Mouse (Mus musculus) stomach, embryonic 16.5 days (tissue): ENCODE data around the gene Ptpn14. TPM values are rescaled to one million over a fixed set of nuclear protein-coding genes. Genes with fewer than 3 reads are reported as not detected.
A peak's percentile ranks its signal among the peaks of the same experiment; 100 is the strongest.

Source experiments
- ATAC-seq: fragments of 200-750 bp; cut with Nextera tagmentation; 2 replicates; pipeline ENCODE4 v1.8.0; 2017; ENCODE audit warnings: moderate number of reproducible peaks, moderate TSS enrichment; ENCODE audit not compliant: insufficient read depth, low FRiP score
- H3K27ac ChIP-seq: fragments of 300-500 bp; sonication (generic); 2 replicates; pipeline ENCODE4 v1.5.1; 2014; ENCODE audit warnings: low read length
- H3K27me3 ChIP-seq: fragments of 300-500 bp; sonication (generic); 2 replicates; pipeline ENCODE4 v1.6.1; 2014; ENCODE audit warnings: low read length, control low read depth, mixed read lengths; ENCODE audit not compliant: control insufficient read depth, insufficient read depth
- H3K36me3 ChIP-seq: fragments of 300-500 bp; sonication (generic); 2 replicates; pipeline ENCODE4 v1.6.1; 2014; ENCODE audit warnings: low read length; ENCODE audit not compliant: control insufficient read depth, insufficient read depth
- H3K4me1 ChIP-seq: fragments of 300-500 bp; sonication (generic); 2 replicates; pipeline ENCODE4 v1.6.1; 2014; ENCODE audit warnings: low read length, control low read depth, mixed read lengths; ENCODE audit not compliant: control insufficient read depth, insufficient read depth
- H3K4me2 ChIP-seq: fragments of 300-500 bp; sonication (generic); 2 replicates; pipeline ENCODE4 v1.6.1; 2014; ENCODE audit warnings: low read depth, low read length, mixed read lengths
- H3K4me3 ChIP-seq: fragments of 300-500 bp; sonication (generic); replicated peaks from 2 replicates; pipeline ENCODE4 v1.5.1; 2014; ENCODE audit warnings: mild to moderate bottlenecking, low read length
- H3K9ac ChIP-seq: fragments of 300-500 bp; sonication (generic); 2 replicates; pipeline ENCODE4 v1.6.1; 2014; ENCODE audit warnings: low read length
- H3K9me3 ChIP-seq: fragments of 300-500 bp; sonication (generic); replicated peaks from 2 replicates; pipeline ENCODE4 v1.6.1; 2016; ENCODE audit warnings: low read length, control low read depth; ENCODE audit not compliant: control insufficient read depth
- WGBS: fragments of 180-500 bp; shearing (Covaris S2); extraction: QIAGEN DNeasy Blood & Tissue Kit; methylation state at CpG from one replicate; pipeline ENCODE4 v1.1.7; 2014; 5-methylcytosine and 5-hydroxymethylcytosine counted together
- polyA plus RNA-seq: library from polyadenylated mRNA; unstranded; fragments of >200 nt; fragmentation: Nextera tagmentation; extraction: Ambion mirVana; gene quantifications from 2 replicates; pipeline ENCODE4 v1.2.1, GENCODE M21; 2015

Ptpn14 gene
- polyA plus RNA-seq, 1 experiment from 2014 or later, result 8.7 TPM

DNA sequence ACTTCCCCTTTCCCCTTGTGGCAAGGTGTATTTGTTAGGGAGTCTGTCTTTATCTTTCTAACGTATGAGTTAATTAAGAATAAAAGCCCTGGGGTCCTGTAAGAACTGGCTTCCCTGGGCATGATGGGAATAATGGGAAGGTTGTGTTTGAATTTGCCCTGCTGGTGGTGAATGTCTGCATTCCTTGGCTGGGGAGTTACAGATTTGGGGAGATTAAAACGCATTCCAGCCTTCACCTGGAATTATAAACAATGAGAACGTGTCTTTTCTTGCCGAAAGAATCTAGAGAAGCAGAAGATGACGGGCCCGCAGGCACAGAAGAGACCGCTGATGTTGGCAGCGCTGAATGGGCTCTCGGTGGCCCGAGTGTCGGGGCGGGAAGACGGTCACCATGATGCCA, 126.6 kb downstream of the Ptpn14 start:
- H3K36me3 ChIP-seq, result peaks cover 22% of the 10 kb centered on the region
- no peak overlapping the region; the same call in 1 of the 2 replicates for H3K27ac ChIP-seq
- no peak overlapping the region for H3K4me3 ChIP-seq
- H3K9me3 ChIP-seq, result no peaks in the 10 kb centered on the region
- WGBS, result 72% methylated on average over 13 of the region's 13 CpGs
- no peaks in the 10 kb centered on the region for H3K4me1 ChIP-seq
- no peak overlapping the region for H3K9ac ChIP-seq
- no peak overlapping the region for H3K4me2 ChIP-seq
- ATAC-seq, result no peak
- H3K27me3 ChIP-seq, result no peaks in the 10 kb centered on the region

DNA sequence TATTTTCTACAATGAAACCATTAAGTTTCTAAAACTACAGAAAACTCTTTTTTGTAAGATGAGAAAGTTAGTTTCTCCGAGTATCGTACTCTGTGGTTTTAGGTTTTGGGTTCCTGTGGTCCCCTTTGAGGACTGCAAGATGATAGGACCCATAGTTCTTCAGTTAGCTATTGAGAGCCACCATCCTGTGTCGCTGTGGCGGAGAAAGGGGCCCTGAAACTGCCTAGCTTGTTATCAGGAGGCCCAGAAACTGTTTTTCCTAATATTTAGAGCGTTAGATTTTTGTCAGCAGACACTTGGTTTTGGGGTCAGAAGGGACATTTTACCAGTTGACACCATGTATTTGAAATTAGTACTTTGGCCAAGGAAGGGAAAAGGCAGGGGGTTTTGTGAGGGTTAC, 127.7 kb downstream of the Ptpn14 start:
- WGBS, result 90% methylated on average over 5 of the region's 5 CpGs
- Histone ChIP-seq H3K27ac (no peak overlapping the region), H3K36me3 (peaks cover 11% of the 10 kb centered on the region), H3K4me1 (peaks cover 8% of the 10 kb centered on the region; the same call in 1 of the 2 replicates), H3K27me3 (no peaks in the 10 kb centered on the region), H3K9ac (no peak overlapping the region), H3K4me3 (no peak overlapping the region), H3K4me2 (no peak overlapping the region), H3K9me3 (no peaks in the 10 kb centered on the region)
- ATAC-seq, result no peak

DNA sequence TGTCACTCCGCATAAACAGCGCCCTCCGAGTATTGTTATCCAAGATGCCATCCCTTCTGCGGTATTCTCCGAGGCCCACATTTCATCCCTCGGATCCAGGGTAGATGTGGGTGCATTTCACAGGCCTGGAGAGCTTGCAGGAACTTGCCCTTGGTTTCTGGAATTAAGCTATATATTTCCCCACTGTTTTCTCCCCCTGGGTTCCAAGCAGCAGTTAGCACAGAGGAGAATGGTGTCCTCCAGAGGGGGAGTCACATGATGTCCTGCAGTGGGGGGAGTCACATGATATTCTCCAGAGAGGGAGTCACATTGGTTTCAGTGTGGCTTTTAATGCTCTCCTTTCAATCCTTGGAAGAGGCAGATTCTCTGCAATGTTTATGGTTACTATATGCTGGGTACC, 130.3 kb downstream of the Ptpn14 start:
- no peak overlapping the region for H3K4me2 ChIP-seq
- no peak overlapping the region for H3K27ac ChIP-seq
- H3K9ac ChIP-seq, result no peak overlapping the region
- H3K27me3 ChIP-seq, result no peaks in the 10 kb centered on the region
- 86% methylated on average over 6 of the region's 6 CpGs for WGBS
- H3K4me1 ChIP-seq, result peaks cover 8% of the 10 kb centered on the region; the same call in 1 of the 2 replicates
- ATAC-seq, result no peak
- H3K4me3 ChIP-seq, result no peak overlapping the region
- peaks cover 12% of the 10 kb centered on the region for H3K36me3 ChIP-seq
- no peaks in the 10 kb centered on the region for H3K9me3 ChIP-seq

DNA sequence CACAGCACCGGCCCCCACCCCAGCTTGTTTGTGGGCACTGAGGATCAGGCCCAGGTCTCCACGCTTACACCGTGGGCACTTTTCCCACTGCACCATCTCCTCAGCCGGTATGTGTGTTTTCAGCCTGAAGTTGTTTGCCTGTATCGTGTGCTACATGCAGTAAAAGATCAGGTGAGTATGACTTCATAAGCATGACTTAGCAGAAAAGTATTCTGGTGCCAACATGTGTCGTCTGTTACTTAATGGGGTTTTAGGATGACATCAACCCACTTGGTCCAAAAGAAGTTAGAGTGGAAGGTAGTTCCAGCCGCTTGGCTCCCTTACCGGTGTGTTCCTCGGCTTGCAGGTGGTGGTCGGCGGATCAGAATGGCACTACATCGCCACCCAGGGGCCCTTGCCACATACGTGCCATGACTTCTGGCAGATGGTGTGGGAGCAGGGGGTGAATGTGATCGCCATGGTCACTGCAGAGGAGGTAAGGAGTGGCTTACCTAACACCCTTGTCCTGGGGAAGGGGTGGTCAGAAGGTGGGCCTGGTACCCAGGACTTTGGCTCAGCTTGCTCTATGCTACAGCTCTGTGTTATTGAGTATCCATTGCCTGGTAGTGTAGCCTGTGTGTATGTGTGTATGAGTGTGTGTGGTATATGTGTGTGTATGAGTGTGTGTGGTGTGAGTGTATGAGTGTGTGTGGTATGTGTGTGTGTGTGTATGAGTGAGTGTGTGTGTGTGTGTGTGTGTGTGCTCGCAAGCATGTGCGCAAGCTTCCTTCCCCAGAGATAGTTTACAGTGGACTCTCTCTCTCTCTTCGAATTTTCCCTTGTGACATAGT, 132.3 kb downstream of the Ptpn14 start:
- peak; percentile 65; the same call in 1 of the 2 replicates for ATAC-seq
- H3K27ac ChIP-seq, result peak overlapping the region; percentile 77
- 75% methylated on average over 17 of the region's 17 CpGs for WGBS

DNA sequence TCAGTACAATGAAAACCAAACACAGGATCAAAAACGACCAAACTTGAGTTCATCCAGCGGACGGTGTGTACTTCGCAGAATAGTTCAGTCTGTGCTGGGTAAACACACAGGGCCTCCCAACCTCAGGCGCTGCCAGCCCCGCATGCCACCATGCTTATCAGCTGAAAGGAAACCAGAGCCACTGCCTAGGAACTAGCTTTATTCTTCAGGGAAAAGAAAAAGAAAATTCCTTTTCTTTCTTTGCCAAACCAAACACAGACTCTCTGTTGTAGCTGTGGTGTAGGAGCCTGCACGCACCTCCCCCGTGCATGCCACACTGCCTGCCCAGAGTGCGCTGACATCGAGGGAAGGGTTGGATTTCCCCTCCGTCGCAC, 132.9 kb downstream of the Ptpn14 start:
- H3K27ac ChIP-seq, result peak overlapping the region; percentile 77
- WGBS, result 47% methylated on average over 12 of the region's 12 CpGs
- H3K27me3 ChIP-seq, result no peaks in the 10 kb centered on the region
- no peak overlapping the region for H3K9ac ChIP-seq
- H3K4me3 ChIP-seq, result no peak overlapping the region
- ATAC-seq, result peak; percentile 82
- H3K4me2 ChIP-seq, result no peak overlapping the region
- H3K4me1 ChIP-seq, result peaks cover 8% of the 10 kb centered on the region; the same call in 1 of the 2 replicates
- peaks cover 15% of the 10 kb centered on the region for H3K36me3 ChIP-seq
- H3K9me3 ChIP-seq, result no peaks in the 10 kb centered on the region

More for the DNA sequence above, 132.3 kb downstream of the Ptpn14 start:
- Histone ChIP-seq H3K4me3 (no peak overlapping the region), H3K27me3 (no peaks in the 10 kb centered on the region), H3K9me3 (no peaks in the 10 kb centered on the region), H3K36me3 (peaks cover 15% of the 10 kb centered on the region), H3K4me2 (no peak overlapping the region), H3K4me1 (peaks cover 8% of the 10 kb centered on the region; the same call in 1 of the 2 replicates), H3K9ac (no peak overlapping the region)

DNA sequence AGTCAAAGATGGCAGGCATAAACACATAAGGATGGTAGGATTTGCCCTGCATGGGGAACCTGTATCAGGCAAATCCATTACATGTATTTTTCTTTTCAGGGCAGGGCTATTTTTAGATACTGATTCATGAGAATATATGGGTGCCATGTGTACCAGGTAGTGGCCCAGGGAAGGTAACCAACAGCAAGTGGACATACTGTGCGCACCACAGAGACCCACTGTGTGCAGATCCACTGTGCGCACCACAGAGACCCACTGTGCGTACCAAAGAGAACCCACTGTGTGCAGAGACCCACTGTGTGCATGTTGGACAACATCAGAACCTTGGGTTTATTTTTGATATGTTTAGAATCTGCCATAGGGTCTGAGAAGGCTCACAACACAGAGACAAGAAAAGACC, 135.7 kb downstream of the Ptpn14 start:
- no peak overlapping the region for H3K4me3 ChIP-seq

DNA sequence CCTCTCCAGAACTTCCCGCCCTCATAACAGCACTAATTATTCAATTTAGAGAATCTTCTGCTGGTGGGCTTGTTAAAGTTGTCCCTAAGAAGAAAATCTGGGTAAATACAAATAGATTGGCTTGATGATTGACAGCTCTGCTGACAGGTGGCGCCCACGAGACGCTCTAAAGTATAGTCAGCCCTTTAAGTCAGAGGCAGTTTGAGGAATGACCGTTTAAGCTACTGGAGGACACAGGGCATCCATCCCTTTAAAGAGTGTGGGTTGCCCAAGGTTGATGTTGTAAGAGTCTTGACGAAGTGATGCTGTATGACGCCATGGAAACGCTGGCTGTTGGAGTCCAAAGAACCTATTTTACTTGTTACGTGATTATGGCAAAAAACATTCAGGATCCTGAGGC, 136.2 kb downstream of the Ptpn14 start:
- no peak for ATAC-seq
- Histone ChIP-seq H3K27me3 (no peaks in the 10 kb centered on the region), H3K4me3 (no peak overlapping the region), H3K4me1 (peaks cover 26% of the 10 kb centered on the region), H3K27ac (no peak overlapping the region), H3K36me3 (peaks cover 9% of the 10 kb centered on the region), H3K4me2 (no peak overlapping the region), H3K9ac (no peak overlapping the region), H3K9me3 (no peaks in the 10 kb centered on the region)
- WGBS, result 76% methylated on average over 9 of the region's 9 CpGs

More for the DNA sequence above, 135.7 kb downstream of the Ptpn14 start:
- no peak overlapping the region for H3K9ac ChIP-seq
- no peaks in the 10 kb centered on the region for H3K9me3 ChIP-seq
- no peak for ATAC-seq
- H3K4me2 ChIP-seq, result no peak overlapping the region
- peaks cover 9% of the 10 kb centered on the region for H3K36me3 ChIP-seq
- H3K4me1 ChIP-seq, result peaks cover 26% of the 10 kb centered on the region
- no peaks in the 10 kb centered on the region for H3K27me3 ChIP-seq
- no peak overlapping the region for H3K27ac ChIP-seq
- 94% methylated on average over 3 of the region's 3 CpGs for WGBS

DNA sequence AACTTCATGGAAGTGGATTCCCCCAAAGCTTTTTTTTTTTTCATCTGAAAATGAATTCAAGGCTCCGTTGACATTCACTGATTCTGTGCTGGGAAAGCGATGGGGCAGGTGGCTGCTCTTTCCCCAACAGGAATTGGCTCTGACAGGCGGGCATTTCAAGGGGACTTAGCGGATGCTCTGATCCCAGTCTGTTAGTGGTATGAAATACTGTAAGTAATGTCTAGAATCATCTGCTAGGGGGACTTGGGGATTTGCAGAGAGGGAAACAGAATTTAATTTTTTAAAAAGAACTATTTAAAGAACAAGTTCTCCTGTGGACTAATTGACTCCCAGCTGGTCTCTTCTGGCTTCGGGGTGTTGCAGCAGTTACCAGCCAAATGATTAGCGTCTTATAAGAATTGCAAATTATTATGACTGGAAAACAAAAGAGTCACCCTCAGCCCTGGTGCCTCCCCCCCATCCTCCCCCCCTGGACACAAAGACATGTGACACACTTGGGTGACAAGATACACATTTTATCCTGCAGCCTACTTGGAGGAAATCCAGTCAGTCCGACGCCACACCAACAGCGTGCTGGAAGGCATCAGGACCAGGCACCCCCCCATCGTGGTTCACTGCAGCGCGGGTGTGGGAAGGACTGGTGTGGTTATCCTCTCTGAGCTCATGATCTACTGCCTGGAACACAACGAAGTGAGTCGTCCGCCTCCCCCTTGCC, 136.9 kb downstream of the Ptpn14 start:
- no peak overlapping the region for H3K4me3 ChIP-seq
- H3K4me2 ChIP-seq, result no peak overlapping the region
- ATAC-seq, result no peak
- no peak overlapping the region for H3K27ac ChIP-seq
- 82% methylated on average over 15 of the region's 15 CpGs for WGBS
- H3K9me3 ChIP-seq, result no peaks in the 10 kb centered on the region
- peaks cover 24% of the 10 kb centered on the region for H3K4me1 ChIP-seq
- peaks cover 13% of the 10 kb centered on the region for H3K36me3 ChIP-seq
- no peaks in the 10 kb centered on the region for H3K27me3 ChIP-seq
- H3K9ac ChIP-seq, result no peak overlapping the region

DNA sequence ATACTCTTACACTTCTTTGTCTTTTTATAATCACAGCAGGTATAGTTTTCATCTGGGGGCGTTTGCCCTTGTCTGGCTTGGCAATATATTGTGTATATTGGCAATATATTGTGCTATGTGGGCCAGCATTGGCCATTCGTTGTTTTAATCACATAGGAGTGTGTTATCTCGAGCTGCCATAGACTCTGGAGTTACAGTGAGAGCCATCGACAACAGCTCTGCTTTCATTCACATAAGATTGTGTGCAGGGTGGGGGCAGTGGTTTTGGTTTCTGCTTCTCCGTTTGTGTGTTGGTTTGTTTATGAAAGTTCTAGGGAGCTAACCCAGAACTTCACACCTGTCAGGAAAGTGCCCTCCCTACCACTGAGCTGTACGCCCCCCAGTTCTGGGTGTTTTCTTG, 138.6 kb downstream of the Ptpn14 start:
- peaks cover 14% of the 10 kb centered on the region for H3K36me3 ChIP-seq
- H3K27ac ChIP-seq, result peak overlapping the region; percentile 75
- no peak for ATAC-seq
- H3K9ac ChIP-seq, result no peak overlapping the region
- H3K9me3 ChIP-seq, result no peaks in the 10 kb centered on the region
- no peak overlapping the region for H3K4me2 ChIP-seq
- H3K4me3 ChIP-seq, result no peak overlapping the region
- H3K27me3 ChIP-seq, result no peaks in the 10 kb centered on the region
- peaks cover 18% of the 10 kb centered on the region for H3K4me1 ChIP-seq
- WGBS, result 60% methylated on average over 6 of the region's 6 CpGs
